Mouse (Mus musculus) yolk sac, embryonic 10.5 days (tissue): Measurements from ENCODE around the gene Gm43738.

ENCODE experiments used
- DNase-seq: peaks from one replicate; pipeline ENCODE4 v3.0.0-alpha.2; 2017; ENCODE audit warnings: low spot score

The Gm43738 gene

DNA sequence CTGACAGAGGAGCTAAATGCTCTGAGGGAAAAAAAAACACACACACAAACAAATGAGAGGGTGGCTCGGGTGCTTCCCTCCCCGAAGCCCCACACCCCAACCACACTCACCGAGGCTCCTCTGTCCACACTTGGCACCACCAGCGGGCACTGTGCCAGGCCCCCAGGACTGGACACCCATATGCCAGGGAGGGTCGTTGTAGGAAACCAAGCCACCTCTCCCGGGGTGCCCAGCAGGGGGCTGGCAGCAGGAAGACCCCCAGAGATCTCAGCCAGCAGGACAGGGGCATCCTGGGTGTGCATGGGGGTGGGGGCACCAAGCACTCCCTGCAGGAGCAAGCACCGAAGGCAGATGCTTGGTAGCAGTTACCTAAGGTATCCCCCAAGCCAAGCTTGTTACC lies at the start of gene Gm43738:
Gene Gm43738, minus strand, starts transcription at position 289 of the 400 bp plus-strand sequence.
- DNase-seq, result no peak

DNA sequence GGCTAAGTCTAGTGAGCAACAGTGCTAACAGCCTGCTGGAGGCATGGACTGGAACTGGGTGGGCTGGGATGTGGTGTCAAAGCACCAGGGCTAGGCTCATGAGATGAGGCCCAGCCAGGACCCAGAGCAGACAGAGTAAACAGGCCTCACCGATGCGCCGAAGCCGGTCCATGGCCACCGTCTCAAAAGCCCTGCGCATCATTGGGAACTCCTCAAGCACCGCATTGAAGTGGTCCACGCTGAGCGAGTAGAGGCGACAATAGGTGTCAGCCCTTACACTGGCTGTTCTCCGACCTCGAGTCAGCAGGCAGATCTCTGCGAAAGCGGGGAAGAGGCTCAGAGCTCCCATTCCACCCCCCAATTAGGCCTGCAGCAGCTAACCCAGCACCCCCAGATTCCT lies 47.7 kb upstream of the Gm43738 start:
- DNase-seq, result no peak

DNA sequence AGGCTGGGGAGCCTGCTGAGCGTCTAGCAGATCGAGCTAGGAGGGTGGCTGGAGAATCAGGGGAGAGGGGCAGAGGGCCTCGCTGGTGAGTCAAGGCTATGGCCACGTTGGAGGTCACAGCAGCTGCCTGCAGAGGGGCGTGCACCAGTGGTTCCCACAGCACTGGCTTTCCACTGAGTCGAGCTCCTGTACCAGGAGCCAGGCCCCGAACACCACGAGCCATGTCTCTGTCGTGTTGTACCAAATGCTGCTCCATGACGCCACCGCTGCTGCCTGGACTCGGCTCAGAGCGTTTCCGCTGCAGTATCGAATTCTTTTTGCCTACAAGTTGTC lies 47.0 kb upstream of the Gm43738 start:
- no peak for DNase-seq

DNA sequence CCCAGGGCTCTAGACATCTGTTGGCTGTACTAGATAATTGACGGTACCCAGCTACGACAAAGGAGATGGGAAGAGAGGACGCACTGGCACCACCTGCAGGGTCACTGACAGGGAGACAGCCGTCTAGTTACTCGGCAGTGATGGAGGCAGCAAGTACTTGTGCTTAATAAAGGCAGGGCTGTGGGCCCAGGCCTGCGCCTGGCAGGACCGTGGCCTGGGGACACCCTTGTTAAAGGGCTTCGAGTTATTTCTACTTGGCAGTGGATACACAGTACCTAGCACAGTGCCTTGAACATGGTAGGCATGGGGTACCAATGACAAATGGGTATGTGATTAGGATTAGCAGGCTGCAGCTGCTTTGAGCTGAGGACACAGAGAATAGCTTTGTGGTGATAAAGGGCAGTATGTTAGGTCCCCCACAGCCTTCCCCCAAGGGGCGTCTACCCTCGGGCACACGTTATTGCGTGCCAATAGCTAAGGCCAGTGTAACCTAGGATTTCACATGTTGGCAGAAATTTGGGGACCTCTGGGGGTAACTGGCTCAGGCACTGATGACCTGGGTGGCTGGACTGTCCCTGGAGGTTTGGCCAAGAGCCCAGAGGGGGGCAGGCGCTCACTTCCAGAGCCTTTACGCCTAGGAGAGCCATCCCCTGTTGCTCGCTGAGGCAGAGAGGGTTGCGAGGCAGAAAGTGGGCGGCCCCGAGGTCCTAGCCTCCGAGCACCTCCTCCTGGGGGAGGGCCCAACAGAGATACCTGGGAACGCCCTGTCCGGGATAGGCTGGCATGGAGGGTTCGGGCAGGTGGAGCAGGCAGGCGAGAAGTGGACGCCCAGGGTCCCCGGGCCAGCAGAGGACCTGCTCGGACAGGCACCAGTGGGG lies 46.4 kb upstream of the Gm43738 start:
- peak; percentile 80 for DNase-seq

DNA sequence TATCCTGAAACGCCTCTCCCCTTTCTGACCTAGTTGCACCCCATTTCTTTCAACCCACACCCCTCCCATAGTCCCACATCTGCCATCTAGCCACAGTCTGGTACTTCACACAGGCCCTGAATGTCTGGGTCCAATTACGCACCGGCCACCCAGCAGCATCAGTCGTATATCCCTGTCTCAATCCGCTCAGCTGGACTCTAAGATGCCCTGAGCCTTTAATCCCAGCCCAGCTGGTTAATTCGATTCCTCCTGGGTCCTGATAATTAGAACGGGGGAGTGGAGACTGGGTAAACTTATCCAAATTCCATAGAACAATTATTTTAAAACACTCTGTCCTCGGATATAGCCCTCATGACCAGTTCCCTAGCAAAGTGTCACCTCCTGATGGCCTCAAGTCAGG lies 44.7 kb upstream of the Gm43738 start:
- no peak for DNase-seq

DNA sequence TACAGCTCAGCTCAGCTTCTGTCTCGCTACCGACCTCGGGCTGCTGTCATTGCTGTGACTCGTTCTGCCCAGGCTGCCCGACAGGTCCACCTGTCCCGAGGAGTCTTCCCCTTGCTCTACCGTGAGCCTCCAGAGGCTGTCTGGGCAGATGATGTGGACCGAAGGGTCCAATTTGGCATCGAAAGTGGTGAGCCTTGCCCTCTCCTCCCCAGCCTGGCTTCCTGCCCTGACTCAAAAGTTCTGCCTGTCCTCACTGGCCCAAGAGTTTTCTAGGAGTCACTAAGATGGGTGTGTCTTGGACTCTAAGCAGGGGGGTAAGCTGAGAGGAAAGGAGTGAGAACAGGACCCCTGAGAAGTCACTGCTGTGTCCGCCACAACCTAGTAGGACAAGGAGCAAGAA lies 43.9 kb upstream of the Gm43738 start:
- no peak for DNase-seq

DNA sequence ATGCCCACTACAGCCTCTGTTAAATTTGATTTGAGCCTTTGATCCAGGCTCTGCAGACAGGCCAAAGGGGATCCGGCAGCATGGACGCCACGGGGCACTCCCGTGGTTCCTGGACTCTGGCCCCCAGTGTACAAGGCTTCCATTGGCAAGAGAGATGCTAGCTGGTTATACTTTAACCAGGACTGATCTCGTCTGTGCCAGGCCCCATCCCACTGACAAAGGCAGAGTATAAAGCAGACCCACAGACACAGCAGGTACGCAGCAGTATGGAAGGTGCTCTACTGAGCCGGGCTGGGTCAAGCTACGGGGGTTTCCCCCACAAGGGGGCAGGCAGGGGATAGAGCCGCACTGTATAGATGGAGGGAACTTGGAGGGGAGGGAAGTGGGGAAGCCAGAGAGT lies 35.5 kb upstream of the Gm43738 start:
- DNase-seq, result peak; percentile 90

DNA sequence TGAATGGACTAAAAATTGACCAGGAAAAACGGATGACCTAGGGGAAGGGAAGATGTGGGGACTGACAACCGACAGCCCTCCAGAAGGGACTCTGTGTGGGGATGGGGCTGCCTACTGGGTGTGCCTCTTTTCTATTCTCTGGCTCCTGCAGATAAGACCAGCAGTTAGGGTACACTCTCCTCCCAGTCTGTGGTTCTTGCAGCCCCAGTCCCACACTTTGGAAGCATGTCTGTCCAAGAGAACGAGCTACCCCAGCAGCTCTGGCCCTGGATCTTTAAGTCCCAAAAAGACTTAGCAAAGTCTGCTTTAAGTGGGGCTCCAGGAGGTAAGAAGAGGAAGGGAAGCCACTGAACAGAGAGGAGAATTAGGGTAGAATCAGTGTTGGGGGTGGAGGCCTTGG lies 35.1 kb upstream of the Gm43738 start, which contains the start of gene Pklr:
Gene Pklr, plus strand, starts transcription at position 185 of the 400 bp plus-strand sequence.
- DNase-seq, result peak; percentile 47

DNA sequence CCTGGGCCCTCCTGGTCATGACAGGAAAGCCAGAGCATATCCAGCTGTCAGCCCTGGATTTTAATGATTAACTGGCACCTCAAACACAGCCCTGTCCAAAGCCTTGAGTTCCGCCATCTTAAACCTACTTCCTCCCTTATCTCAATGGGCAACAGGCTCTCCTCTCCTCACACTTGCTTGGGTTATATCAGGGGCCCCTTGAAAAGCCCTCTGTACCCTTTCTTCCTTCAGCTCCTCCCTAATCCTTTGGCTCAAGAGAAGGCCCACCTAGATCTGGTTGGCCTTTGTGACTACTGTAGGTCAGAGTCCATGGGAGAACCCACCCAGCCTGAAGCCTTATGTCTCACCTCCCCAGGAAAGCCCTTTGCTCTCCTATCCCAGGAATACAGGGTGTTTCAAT lies 32.9 kb upstream of the Gm43738 start:
- peak; percentile 72 for DNase-seq

DNA sequence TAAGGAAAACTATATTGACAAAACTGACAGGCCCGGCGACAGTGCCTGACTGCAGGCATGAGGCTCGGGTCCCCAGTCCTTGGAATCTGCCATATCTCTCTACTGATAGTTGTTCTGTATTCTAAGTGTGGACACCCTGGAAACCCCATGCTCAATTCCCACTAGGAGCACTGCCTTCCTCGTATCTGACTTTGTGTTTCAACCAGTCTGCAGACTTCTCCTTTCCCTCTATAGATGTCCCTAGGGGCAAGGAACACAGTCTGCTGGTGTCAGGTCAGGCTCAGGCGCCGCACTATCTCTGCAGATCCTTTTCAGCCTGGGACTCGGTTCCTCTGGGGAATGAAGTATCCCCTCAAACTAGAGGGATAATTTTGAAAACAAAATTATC lies 32.2 kb upstream of the Gm43738 start:
- DNase-seq, result no peak

DNA sequence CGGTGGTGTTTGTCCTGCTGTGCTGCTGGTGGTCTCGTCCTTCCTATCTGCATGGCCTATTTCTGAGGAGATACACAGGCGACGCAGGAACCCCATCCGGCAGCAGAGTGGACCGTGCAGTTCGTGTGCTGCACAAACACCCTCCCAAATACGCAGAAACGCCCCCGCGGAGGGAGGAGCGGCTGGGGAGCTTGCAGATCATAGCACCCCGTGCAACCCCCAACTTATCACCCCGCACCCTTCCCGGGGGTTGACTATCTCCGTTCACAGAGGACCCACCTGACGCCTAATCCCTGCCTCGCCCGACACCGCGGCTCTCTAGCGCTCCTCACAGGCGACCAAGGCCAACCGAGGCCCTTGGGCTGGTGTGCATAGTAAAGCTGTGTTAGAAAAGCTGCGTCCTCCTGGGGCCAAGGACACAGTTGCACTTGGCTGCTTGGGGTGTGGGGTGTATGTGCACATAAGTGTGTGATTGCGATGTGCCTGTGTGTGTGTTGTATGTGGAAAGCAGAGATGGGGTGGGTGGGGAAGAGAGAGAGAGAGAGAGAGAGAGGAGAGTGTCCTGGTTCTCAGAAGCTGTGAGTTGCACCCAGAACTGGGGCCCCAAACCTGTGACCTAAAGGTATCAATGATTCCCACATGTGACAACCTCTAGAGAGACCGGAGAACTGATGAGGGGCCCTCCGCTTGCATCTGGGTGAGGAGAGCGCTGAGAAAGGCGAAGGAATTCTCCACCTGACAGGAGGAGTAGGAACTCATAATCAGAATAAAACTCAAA lies 31.6 kb upstream of the Gm43738 start:
- DNase-seq, result peak; percentile 69

DNA sequence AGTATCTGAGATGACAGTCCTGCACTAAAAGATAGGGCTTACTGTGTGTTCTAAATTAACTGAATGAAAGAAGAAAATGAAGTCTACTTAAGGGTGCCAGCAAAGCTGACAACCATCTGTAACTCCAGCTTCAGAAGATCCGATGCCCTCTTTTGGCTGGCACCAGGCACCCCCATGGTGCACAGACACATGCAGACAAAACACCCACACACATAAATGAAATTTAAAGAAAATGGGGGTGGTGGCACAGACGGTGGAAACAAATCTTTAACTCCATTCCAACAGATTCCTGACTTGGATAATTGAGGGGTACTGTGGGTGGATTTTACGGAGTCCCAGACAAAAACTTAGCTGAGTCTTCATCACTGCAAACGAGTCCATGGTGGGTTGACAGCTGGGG lies 30.9 kb upstream of the Gm43738 start:
- no peak for DNase-seq

DNA sequence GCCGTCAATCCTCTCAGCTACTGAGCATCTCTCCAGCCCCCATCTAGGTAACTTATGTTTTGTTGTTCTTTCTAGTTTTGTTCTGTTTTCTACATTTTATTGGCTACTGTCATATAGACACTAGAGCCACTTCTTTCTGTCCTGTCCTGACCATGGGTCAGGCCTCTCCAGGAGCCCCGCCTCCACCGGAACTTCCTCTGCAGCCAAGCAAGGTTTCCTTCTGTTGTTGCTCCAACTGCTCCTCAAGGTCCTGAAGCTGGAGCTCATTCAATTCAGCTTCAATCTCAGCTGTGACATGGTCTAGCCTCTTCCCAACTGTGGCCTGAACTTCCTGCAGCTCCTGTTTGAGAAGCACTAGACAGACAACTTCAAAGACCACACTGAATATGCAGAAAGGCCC lies 29.0 kb upstream of the Gm43738 start:
- no peak for DNase-seq

DNA sequence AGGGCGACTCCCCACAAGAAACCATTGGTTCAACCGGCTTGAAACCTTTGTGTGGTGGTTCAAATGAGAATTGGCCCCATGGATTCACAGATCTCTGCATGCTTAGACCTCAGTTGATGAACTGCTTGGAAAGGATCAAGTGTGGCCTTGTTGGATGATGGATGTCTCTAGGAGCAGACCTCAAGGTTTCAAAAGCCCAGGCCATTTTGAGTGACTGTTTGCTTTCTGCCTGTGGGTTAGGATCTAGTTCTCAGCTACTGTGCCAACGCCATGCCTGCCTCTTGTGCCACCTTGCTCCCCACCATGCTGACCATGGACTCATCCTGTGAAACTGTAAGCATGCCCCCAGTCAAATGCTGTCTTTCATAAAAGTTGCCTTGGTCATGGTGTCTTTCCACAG lies 25.1 kb upstream of the Gm43738 start:
- DNase-seq, result no peak

DNA sequence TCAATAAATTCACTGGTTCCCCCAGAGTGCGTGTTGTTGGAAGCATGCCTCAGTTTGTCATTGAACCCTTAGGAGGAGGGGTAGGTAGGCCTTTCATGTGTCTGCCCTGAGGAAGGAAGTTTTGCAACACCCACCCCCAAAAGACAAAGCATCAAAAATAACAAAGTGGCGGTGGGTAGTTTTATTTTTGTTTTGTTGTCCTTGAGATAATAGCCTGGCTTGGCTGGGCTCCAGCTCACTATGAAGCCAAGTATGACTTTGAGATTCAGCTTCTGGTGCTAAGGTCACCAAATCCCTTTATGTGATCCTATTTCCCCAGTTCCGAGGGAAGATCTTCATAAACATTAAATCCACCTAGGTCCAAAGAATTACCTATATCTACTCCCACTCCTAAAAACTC lies 23.3 kb upstream of the Gm43738 start:
- no peak for DNase-seq

DNA sequence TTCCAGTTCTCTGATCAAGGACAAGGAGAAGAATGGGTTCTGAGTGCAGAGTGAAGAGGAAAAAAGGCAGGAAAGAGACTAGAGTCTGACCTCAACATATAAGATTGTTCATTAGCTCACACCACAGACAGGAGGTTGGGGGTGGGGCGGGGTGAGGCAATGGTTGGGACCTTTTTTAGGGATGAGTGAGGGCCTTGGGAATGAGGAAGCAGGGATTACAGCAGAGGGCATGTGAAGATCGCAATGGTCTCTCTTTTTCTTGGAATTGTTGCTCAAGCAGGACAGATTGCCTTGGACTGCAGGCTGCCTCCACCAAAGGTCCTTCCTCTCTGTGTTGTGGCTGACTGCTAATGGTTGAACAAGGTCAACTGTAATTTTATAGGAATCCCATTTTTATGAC lies 22.4 kb upstream of the Gm43738 start:
- DNase-seq, result peak; percentile 88

DNA sequence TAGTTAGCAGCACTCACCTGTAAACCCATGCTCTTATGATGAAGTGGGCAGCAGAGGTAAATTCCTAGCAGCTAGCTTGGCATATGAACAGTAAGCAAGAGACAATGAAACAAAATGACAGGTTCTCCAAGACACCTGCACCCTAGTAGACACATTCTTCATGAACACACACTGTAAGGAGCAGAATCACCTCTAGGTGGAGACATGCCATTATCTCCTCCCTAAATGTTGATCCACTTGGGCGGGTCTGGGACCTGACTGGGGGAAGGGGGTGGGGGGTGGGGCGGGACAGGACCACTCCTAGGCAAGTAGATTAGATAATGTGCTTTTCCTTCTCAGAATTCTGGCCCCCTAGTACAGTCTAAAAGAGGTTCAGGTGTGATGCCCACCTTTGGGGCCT lies 14.6 kb upstream of the Gm43738 start:
- peak; percentile 62 for DNase-seq

DNA sequence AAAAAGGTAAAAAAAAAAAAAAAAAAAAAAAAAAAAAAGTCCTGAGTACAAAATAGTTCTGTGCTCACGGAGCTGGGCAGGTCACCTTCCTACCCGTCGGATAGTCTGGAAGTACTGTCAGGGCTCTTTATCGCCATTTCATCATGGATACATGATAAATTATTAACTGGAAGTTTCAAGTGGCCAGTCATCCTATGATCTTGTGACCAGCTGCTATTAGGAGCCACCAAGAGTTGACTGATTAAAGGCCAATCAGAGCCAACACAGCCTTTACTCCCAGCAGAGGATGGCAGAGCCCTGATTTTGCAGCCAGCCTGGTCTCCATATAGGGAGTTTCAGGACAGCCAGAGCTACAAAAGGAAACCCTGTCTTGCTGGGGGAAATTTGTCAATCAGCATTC lies 12.2 kb upstream of the Gm43738 start:
- DNase-seq, result peak; percentile 64

DNA sequence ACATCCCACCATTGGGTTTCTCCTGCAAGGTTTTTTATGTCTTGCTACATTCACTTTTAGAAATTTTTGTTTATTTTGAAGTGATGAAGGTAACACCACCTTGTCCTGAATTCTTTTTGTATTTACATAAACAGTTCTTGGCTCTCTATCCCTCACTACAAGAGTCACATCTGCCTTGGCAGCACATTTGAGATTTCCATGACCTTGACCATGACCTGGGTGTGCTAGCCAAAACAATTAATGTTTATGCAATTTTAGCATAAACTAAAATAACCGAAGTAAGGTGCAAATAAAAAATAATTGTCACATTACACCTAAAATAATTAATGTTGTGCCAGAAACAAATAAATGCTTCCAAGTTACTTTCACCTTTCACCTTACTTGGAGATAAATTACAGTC lies 7.2 kb upstream of the Gm43738 start:
- DNase-seq, result no peak

DNA sequence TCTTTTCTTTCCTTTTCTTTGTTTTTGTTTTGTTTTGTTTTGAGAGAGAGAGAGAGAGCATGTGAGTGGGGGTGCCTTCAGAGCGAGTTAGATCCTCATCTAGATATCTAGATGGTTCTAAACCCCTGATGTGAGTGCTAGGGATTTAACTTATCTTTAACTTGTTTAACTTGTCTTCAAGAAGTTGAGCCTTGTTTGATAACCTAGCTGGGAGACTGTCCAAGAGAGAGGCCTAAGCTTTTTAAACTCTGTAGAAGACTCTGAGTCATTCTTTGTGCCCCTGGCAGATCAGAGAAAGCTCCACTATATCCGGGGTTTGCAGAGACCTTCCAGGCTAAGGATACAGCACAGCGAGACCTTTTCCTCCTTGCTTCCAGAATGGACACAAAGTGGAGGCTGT lies 6.6 kb upstream of the Gm43738 start:
- no peak for DNase-seq

DNA sequence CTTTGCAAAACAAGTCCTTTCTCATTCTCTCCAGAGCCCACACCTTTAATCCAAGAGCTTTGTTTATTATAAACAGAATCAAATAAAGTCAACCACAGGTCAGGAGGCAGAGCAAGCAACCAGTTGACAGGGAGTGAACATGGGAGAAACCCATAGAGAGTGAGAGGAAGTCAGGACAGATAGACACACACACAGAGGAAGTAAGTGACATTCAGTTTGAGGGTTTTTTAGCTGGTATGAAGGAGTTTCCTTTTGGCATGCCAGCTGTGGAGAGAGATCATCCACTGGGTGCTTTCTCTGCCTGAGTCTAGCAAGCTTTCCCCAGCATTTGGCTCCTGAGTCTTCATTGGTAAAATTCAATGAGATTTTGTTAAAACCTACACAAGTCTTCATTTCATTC lies 6.0 kb upstream of the Gm43738 start:
- no peak for DNase-seq

DNA sequence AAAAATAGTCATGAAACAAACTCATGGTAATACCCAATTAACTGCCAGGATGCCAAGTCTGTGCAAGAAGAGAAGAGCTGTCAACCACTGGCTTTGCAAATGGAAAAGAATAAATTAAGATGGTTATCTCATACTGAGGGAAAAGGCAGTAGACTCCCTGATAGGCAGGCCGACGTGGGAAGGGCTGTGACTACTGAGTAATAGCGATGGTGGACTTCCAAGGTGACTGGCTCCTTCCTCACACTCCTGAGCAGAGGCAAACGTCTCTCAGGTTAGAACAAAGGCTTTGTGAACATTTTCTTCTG lies 2.3 kb upstream of the Gm43738 start:
- DNase-seq, result no peak

DNA sequence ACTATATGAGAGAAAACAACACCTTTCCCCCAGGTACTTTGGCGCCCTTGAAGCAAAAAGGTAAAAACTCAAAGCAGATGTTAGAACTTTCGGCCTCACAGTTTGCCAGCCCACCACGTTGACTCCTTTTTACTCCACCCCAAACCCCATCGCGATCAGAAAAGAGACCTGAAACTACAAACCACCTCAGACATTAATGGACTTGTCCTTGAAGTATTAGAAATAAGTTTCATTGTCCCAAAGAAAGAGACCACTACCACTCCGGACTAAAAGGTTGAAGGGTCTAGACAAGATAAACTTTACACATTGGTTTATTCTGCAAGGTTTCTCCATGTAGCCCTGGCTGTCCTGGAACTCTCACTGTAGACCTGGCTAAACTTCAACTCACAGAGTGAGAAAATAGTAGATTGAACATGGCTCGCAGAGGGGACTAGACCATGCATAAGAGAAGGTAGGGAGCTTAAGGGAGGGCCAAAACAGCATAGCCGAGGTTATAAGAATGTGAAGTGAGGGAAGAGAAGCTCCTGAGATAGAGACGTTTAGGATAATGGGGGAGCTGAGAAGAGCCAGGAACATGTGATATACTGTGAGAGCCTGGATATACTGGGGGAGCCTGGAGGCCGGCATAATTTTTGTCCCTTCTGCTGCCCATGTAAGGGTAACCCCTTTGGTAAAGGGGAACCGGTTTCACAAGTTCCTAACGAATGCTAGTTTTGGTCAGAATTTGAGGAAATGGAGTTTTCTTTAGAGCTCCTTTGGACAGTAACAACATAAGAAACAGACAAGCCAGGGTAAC lies 1.8 kb upstream of the Gm43738 start:
- no peak for DNase-seq
